Mouse (Mus musculus): Measurements from ENCODE around the gene Hoxd4.

DNA sequence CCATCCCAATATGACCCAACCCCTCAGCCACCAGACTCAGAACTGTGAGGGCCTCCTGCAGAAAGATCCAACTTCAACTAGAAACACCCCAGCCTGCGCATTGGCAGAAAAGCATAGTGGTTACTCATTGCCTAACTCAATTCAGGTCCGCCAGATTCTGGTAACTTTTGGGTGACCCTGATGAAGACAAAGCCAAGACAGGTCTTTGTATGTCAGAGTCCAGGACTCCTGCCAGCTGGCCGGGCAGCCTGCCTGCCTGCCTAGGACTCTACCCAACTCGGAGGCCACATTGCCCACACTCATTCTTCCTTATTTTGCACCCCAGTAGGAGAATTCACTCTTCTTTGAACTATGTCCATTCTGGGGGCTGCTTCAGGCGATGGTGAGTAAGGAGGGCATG lies 14.8 kb downstream of the Hoxd4 start, which contains the start of gene Gm28230:
- TF ChIP-seq POLR2A (IDR thresholded peaks at IDR 0.05; ENCODE audit: insufficient read length, low read depth) (no peak), USF1 (IDR thresholded peaks at IDR 0.05; ENCODE audit: low read depth) (no peak), TCF12 (IDR thresholded peaks at IDR 0.05; ENCODE audit: insufficient read depth, poor library complexity, severe bottlenecking) (no peak), E2F4 (IDR thresholded peaks at IDR 0.05; ENCODE audit: insufficient read depth) (no peak), POLR2AphosphoS2 (IDR thresholded peaks at IDR 0.05; ENCODE audit: insufficient read length, low read depth) (no peak), MAX (IDR thresholded peaks at IDR 0.05; ENCODE audit: low read depth) (no peak), REST (IDR thresholded peaks at IDR 0.05; ENCODE audit: insufficient read depth, insufficient read length) (no peak), CEBPB (IDR thresholded peaks at IDR 0.05; ENCODE audit: insufficient read depth, poor library complexity, severe bottlenecking) (no peak), MYOG (IDR thresholded peaks at IDR 0.05; ENCODE audit: control insufficient read depth in 1 of 3, insufficient read depth in 1 of 3, insufficient read length in 2 of 3, low read depth in 2 of 3) (no peak), TCF3 (IDR thresholded peaks at IDR 0.05; ENCODE audit: insufficient read length, low read depth) (no peak), MYOD1 (IDR thresholded peaks at IDR 0.05; ENCODE audit: control insufficient read depth in 1 of 3, insufficient read length in 2 of 3, low read depth in 2 of 3) (no peak)

Data from myocyte (in vitro differentiated cells).